Mouse (Mus musculus) hematopoietic multipotent progenitor cell, adult 10-12 weeks (in vitro differentiated cells): ENCODE measurements around the gene Il1r2. TPM values are rescaled to one million over a fixed set of nuclear protein-coding genes. Genes with fewer than 3 reads are reported as not detected.

Experiments used
- polyA plus RNA-seq: library from polyadenylated mRNA; stranded (reverse); fragments of >175 nt; gene quantifications from 2 replicates; pipeline ENCODE4 v1.2.3, GENCODE M21; 2012; ENCODE audit warnings: low replicate concordance

Gene Il1r2
- polyA plus RNA-seq, result 0.43 and 0.68 TPM in 2 replicates

DNA sequence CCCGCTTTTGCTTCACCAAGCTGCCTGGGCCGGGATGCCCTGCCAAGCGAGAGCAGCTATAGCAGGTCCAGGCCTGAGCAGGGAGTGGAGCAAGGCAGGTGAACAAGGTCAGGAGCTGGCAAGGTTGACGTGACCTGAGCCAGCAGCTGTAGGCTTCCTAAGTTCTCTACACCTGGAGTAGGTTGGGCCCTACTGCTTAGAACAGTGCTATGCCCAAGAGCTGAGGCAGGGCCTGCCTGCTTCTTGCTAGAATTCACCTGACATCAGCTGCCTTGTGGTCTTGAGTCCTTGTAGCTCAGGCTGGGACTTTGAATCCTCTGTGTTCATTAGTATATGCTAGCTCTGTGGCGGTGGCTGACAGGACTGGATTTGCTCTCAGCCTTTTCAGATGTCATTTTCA is at the start of gene Il1r2:
Gene Il1r2, plus strand, starts transcription at position 301 of the 400 bp plus-strand sequence.

Other genes with a start within 250 kb of the Il1r2 start
- gene Map4k4, start 173.2 kb upstream of the Il1r2 start, polyA plus RNA-seq, result 94.6 and 102 TPM in 2 replicates
- 0.14 and 0.19 TPM in 2 replicates for gene Il1r1, start 151.0 kb downstream of the Il1r2 start, polyA plus RNA-seq